Mouse (Mus musculus) B cell, adult 2 months (primary cell): ENCODE results near the gene Scn3b.
A peak's percentile ranks its signal among the peaks of the same experiment; 100 is the strongest.

Experiments
- DNase-seq, 2 experiments: peaks; one replicate each; pipeline ENCODE4 v3.0.0; 2022

Scn3b gene

DNA sequence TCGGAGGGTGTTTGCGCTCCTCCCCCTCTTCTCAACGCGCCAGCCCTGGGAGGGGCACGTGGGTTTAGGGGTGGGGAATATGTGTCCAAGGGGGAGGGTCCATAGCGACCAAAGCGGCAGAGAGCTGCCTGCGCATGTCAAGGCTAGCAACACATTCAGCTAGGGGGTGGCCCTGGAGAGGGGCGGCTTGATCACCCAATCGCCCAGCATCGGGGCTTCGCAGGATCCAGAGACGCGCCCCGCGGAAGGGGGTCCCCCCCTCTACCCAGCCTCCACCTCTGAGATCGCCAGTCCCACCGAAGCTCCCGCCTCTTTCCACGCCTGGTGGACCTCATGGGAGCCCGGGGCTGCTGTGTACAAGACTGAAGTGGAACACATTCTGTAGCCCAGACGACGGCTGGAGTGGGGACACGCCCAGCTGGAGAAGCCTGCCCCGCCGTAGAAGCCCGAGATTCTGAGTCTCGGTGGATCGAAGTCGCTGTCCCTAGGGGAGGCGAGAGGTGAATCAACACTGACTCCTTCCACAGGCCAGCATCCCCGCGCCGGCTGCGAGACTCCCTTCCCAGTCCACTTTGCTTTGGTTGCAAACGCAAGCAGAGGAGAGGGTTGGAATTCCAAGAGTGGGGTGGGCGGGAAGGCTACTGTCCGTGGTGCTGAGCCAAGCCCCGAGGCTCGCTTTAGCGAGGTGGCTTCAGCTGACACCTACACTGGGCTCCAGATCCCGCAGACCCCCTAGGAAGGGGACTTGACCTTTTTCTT, at the start of gene Scn3b:
Scn3b (plus strand) TSS at position 115 of the 759 bp plus-strand sequence.
- no peak for DNase-seq

DNA sequence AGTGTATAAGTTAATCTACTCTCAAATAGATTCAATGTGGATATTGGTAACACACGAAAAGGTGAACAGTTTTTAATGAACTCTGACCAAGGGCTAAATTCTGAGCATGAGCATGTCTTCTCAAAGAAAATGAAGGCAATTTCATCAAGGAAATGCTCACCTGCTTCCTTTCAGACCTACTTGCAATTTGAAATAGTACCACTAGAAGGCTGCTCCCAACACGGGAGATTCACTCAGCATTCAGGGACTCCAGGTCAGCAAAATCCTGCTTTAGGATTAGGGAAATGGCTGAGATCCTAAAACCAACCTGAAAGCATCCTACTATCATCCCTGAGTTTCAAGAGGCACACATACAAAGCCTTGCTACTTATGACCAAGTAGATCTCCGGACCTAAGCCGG, 44.7 kb upstream of the Scn3b start:
- no peak for DNase-seq

- DNase-seq = peak in 1 of 2 experiments; percentile 4
Measured at GRCm38 (mm10) chr9:40227874-40228789, 40.9 kb upstream of the Scn3b start.

GRCm38 (mm10) chr9:40228804-40229331, 40.1 kb upstream of the Scn3b start:
- DNase-seq = no peak

DNA sequence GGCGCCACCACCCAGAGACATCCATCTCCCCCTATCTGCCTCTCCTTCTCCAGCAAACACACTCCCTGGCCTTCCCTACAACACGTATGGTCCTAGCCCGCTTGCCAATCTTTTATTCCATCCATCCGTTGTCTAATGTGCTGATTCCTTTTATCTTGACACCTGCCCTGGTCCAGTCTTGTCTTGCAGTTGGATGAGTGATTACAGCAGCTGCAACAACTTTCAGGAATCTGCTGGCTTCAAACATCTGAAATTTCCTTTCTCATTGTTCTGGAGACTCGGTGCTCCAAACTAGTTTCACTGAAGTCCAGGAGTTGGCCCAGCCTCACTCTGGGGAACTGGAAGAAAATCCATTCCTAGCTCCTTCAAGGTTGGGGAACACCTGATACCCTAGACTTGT, 39.5 kb upstream of the Scn3b start:
- DNase-seq = no peak

GRCm38 (mm10) chr9:40231019-40231418, 38.0 kb upstream of the Scn3b start:
- no peak for DNase-seq

DNA sequence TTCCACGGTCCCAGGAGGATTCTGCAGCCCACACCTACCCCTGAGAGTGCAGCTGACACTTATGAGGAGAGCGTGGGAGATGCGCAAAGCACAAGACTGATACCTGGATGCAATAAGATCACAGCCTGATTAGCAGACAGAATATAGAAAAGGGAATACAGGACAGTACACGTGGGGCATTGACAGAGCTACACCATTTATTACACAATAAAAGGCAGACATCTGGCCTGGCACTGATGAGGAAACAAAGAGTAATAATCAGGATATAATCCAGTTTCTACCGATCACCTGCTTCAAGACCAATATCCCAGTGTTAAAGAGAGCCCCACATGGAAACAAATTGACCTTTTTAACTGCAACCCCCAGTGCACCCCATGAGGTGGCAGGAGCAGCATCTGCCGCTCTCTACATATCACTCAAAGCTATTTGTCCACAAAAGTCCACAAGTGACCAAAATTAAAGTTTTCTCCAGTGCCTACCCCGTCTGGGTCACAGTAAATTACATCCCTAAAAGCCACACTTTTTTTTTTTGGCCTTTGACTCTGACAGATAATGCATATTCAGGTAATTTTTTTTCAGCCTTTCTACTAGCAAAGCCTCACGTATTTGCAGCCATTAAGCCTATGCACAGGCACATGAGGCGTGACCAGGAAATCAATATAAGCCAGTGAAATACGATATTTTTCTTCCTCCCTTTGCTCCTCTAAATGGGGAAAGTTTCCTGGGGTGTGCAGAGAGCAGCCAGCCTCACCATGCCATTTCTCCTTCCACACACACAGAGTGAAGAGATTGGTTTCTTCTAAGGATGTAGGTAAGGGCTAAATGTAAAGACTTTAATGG, 34.6 kb upstream of the Scn3b start:
- no peak for DNase-seq

GRCm38 (mm10) chr9:40235220-40235619, 33.8 kb upstream of the Scn3b start:
- no peak for DNase-seq

GRCm38 (mm10) chr9:40239749-40240148, 29.3 kb upstream of the Scn3b start:
- DNase-seq = no peak

DNA sequence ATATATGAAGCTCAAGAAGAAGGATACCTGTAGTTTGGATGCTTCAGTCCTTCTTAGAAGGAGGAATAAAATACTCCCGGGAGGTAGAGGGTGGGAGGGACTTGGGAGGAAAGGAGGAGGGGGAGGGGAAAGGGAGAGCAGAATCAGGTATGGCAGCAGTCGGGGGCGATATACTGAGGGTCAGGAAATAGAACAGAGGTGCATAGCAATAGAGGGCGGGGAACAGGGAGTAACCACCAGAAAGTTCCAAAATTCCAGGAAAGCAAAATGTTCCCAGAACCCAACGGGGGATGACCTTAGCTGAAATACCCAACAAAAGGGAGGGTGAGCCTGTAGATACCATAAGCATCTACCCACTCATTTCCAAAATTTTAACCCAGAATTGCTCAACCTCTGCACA, 28.7 kb upstream of the Scn3b start:
- no peak for DNase-seq

GRCm38 (mm10) chr9:40241223-40241801, 27.7 kb upstream of the Scn3b start:
- DNase-seq = no peak

GRCm38 (mm10) chr9:40241951-40242888, 26.8 kb upstream of the Scn3b start:
- DNase-seq = no peak

DNA sequence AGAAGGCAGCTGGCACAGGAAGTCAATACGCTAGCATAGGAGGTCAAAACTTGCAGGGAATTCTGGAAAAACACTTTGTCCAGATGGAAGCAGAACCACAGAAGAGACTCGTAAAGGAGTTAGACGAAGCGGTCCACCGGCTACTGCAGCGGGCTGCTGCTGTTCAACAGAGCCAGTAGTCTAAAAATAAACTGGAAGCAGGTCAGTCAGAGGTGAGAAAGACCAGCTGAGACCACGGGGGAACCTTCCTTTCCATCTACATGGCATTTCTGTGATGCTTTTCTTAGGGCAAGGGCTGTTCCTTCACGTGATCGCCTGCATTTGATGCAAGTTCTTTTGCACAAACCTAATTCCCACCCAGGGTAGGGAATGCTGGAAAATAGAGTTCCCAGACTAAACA, 23.6 kb upstream of the Scn3b start:
- no peak for DNase-seq

DNA sequence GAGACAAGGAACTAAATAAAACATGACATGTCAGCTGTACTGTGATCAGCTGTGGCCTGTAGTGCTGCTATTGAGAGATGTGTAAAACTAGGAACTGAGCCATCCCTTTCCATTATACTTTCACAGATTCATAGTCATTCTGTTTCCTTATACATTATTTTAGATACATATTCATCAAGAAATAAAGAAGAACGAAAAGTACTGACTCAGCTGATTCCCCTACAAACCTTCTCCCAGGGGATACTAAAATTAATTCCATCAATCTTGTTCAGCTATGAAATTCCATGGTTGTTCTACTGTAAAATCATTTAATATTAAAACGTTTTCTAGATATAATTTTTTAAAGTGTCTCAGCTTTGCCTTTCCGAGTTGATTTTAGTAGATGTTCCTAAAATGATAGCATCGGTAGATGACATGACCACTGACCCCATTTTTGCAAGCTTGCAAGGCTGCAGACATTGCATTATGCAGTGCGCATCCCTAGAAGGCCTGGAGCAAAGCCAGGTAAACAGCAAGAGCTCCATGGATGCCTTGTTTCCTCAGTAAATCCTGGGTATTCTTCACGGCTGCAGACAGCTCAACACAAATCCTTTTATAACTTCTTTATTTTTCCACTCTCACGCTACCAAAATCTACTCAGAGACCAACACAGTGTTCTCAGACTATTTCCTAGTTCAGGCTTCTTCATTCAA, 22.9 kb upstream of the Scn3b start:
- DNase-seq = no peak

- DNase-seq = no peak
Measured at GRCm38 (mm10) chr9:40246702-40247101, 22.3 kb upstream of the Scn3b start.

DNA sequence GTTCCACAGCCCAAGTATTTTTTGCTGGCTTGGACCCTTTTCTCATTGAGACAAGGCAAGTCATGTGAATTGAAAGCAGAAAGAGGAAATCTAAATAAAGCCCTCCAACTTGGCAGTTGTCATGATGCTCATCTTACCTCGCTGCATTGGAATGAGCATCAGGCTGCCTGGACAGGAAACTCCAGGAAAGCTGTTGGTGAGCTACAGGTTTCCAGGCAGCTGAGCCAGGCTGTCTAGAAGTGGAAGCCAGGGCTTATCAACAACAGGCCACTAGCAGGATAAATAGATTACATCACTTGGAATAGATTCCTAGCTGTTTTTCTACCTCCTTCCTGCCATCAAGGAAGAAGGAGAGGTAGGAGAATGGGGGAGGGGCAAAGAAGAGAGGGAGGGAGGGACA, 19.9 kb upstream of the Scn3b start:
- DNase-seq = no peak

GRCm38 (mm10) chr9:40252459-40252858, 16.6 kb upstream of the Scn3b start:
- DNase-seq = no peak

- no peak for DNase-seq
Measured at GRCm38 (mm10) chr9:40263874-40264273, 5.1 kb upstream of the Scn3b start.

DNA sequence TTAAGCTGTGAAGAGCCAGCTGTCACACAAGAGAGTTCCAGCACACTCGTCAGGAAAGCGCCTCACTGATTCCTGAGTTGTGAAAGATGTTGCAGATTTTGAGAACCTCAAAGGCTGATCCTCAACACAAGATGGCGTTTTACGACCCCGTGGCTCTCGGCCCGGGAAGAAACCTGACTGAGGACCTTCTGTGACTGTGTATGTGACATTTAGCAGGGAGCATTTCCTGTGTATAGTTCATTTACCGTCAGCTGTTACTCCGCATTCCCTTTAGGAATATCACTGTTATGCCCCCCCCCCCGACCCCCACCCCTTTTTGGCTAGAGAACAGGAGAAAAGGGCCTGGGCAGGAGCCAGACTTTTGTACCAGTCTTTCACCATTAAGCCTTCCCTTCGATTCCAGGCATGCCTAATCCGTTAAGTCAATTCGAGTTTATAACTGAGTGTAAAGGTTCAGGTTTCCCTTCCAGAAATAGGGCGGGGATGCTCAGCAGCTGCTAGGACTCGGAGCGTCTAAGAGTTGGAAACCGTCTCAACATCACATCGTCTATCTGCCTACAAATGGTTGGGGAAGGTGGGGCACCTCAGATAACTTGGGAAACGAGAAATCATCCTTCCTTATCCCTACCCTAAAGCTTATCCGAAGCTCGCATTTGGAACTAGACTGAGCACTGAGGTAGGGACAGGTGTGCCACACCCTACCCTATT, 823 bp upstream of the Scn3b start:
- no peak for DNase-seq

DNA sequence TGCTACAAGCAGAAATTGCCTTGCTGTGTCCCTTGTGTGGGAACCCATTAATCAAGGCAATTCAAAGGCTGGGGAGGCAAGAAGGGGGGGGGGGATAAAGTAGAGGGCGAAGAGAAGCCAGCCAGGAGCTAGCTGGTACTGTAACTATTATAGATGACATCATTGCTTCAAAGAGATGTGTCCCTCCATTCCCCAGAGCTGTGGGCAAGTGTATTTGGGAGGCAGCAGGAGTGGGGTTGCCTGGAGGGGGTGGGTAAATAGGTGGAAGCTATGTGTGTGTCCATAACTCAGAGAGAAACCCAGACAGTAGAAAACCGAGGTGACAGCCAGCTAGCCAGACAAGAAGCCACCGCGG, 292 bp upstream of the Scn3b start:
- DNase-seq = no peak
